Mouse (Mus musculus) thymus, postnatal 25 days (tissue): ENCODE results near the gene Cplx3.
A peak's percentile ranks its signal among the peaks of the same experiment; 100 is the strongest.

Source experiments
- DNase-seq: peaks from one replicate; pipeline ENCODE4 v3.0.0; 2022

Cplx3 gene

GRCm38 (mm10) chr9:57637741-57638322, 31.8 kb upstream of the Cplx3 start:
- peak; percentile 59 for DNase-seq

GRCm38 (mm10) chr9:57637272-57637671, 31.2 kb upstream of the Cplx3 start:
- DNase-seq, result peak; percentile 7

- peak; percentile 57 for DNase-seq
These were observed 27.5 kb upstream of the Cplx3 start for GRCm38 (mm10) chr9:57633481-57634024.

GRCm38 (mm10) chr9:57629118-57629874, 23.2 kb upstream of the Cplx3 start:
- peak; percentile 81 for DNase-seq

GRCm38 (mm10) chr9:57628717-57629116, 22.6 kb upstream of the Cplx3 start:
- DNase-seq, result no peak

GRCm38 (mm10) chr9:57627892-57628291, 21.8 kb upstream of the Cplx3 start:
- no peak for DNase-seq

- no peak for DNase-seq
These were observed 21.1 kb upstream of the Cplx3 start for GRCm38 (mm10) chr9:57627191-57627590.

GRCm38 (mm10) chr9:57625674-57626500, 19.8 kb upstream of the Cplx3 start:
- DNase-seq, result no peak

- no peak for DNase-seq
These were observed 18.2 kb upstream of the Cplx3 start for GRCm38 (mm10) chr9:57624295-57624694.

GRCm38 (mm10) chr9:57620674-57621073, 14.6 kb upstream of the Cplx3 start, which contains the start of gene Lman1l:
Gene Lman1l (minus strand): TSS chr9:57620774.
- DNase-seq, result no peak

GRCm38 (mm10) chr9:57618854-57619253, 12.8 kb upstream of the Cplx3 start:
- DNase-seq, result no peak

- DNase-seq, result no peak
These were observed 11.6 kb upstream of the Cplx3 start for GRCm38 (mm10) chr9:57617556-57618169.

GRCm38 (mm10) chr9:57614786-57615185, 8.7 kb upstream of the Cplx3 start:
- no peak for DNase-seq

GRCm38 (mm10) chr9:57613975-57614374, 7.9 kb upstream of the Cplx3 start:
- no peak for DNase-seq

GRCm38 (mm10) chr9:57612587-57612986, 6.5 kb upstream of the Cplx3 start:
- no peak for DNase-seq

- DNase-seq, result no peak
These were observed 4.3 kb upstream of the Cplx3 start for GRCm38 (mm10) chr9:57610359-57610826.

GRCm38 (mm10) chr9:57609803-57610202, 3.7 kb upstream of the Cplx3 start:
- DNase-seq, result no peak

GRCm38 (mm10) chr9:57605503-57605902, 578 bp downstream of the Cplx3 start:
- DNase-seq, result no peak

GRCm38 (mm10) chr9:57604875-57605274, 1.2 kb downstream of the Cplx3 start:
- no peak for DNase-seq

- DNase-seq, result no peak
These were observed 4.0 kb downstream of the Cplx3 start for GRCm38 (mm10) chr9:57602098-57602497.

GRCm38 (mm10) chr9:57601353-57601706, 4.8 kb downstream of the Cplx3 start:
- no peak for DNase-seq

GRCm38 (mm10) chr9:57600620-57601352, 5.3 kb downstream of the Cplx3 start:
- DNase-seq, result no peak
